Mouse (Mus musculus): ENCODE measurements around the gene Ifih1.

DNA sequence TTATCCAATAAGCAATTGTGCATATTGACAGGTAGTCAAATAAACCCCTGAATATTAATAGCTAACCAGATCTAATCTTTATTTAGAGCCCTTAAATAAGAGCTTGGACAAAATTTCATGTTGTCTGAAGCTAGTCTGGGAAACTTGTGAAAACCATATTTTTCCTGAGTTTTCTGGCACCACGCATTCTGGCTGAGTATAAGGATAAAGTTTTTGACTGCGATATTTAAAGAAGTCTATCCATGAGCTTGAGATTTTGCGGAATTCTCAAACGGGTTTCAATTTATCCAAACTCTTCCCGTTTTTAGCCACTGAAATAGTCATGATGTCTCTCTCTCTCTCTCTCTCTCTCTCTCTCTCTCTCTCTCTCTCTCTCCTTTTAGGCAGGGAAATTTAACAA is 98.0 kb downstream of the Ifih1 start:
- TF ChIP-seq CTCF (IDR thresholded peaks at IDR 0.05; ENCODE audit: extremely low read depth, insufficient read length, insufficient replicate concordance, low read depth, low read length) (no peak), POLR2A (IDR thresholded peaks at IDR 0.05; ENCODE audit: low read depth, low read length) (no peak)
